Mouse (Mus musculus) embryonic fibroblast, embryonic 13.5 days (primary cell): ENCODE results near the gene Ccdc33. TPM values are rescaled to one million over a fixed set of nuclear protein-coding genes. Genes with fewer than 3 reads are reported as not detected.

Experiments used
- H3K27ac ChIP-seq: 2 replicates; pipeline ENCODE4 v1.5.1; 2012; ENCODE audit warnings: low read length, control low read depth, inconsistent platforms; ENCODE audit not compliant: insufficient read depth
- H3K4me1 ChIP-seq: 2 replicates; pipeline ENCODE4 v1.6.1; 2011; ENCODE audit warnings: low read length; ENCODE audit not compliant: control insufficient read depth, insufficient read depth
- H3K4me3 ChIP-seq: 2 replicates; pipeline ENCODE4 v1.5.1; 2011; ENCODE audit warnings: mild to moderate bottlenecking, control low read depth, low read length; ENCODE audit not compliant: insufficient read depth
- CTCF ChIP-seq: IDR thresholded peaks from 2 replicates; pipeline ENCODE4 v1.5.1; 2011; ENCODE audit warnings: mild to moderate bottlenecking, control low read depth, low read length, moderate library complexity, borderline replicate concordance; ENCODE audit not compliant: insufficient read depth
- POLR2A ChIP-seq: IDR thresholded peaks from 2 replicates; pipeline ENCODE4 v1.6.1; 2011; ENCODE audit warnings: low read depth, mild to moderate bottlenecking, control low read depth, low read length, moderate library complexity
- polyA plus RNA-seq: library from polyadenylated mRNA; stranded (reverse); fragments of >200 nt; gene quantifications from 2 replicates; pipeline ENCODE4 v1.2.4, GENCODE M21; 2011; ENCODE audit warnings: low read depth; ENCODE audit not compliant: missing spikeins, insufficient read length

Gene Ccdc33
- polyA plus RNA-seq, 1 experiment, result not detected

DNA sequence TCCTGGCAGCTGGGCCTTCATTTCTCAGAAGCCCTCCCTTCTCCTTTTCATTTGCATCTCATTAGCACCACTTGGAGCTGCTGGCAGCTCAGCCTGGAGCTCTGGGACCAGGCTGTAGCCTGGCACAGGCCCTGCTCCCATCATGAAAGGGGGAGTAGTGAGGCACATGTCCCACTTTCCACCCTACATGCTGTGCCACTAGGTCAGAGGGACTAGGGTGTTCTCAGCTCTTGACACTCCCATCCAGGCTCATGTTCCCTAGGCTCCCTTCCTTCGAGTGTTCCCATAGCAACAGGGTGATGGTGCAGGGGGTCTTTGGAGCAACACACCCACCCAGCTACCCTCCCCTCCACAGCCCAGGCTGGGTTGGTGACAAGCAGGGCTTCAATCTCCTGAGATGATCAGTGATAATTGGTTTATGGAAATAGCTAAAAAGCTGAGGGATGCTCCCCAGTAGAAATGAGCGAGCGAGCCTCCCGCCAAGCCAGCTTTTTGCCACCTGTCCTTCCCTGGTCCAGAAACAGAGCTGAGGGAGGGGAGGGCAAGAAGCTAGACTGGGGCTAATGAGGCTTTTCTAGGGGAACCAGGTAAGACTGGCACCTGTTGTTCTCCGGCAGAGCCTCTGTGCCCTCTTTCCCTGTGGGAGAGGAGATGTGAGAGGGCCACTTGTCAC, 21.9 kb downstream of the Ccdc33 start:
- no peak overlapping the region for H3K27ac ChIP-seq
- H3K4me1 ChIP-seq, result peaks cover 4% of the 10 kb centered on the region; the same call in 1 of the 2 replicates
- no peak overlapping the region for H3K4me3 ChIP-seq
- TF ChIP-seq CTCF (no peak), POLR2A (no peak)

DNA sequence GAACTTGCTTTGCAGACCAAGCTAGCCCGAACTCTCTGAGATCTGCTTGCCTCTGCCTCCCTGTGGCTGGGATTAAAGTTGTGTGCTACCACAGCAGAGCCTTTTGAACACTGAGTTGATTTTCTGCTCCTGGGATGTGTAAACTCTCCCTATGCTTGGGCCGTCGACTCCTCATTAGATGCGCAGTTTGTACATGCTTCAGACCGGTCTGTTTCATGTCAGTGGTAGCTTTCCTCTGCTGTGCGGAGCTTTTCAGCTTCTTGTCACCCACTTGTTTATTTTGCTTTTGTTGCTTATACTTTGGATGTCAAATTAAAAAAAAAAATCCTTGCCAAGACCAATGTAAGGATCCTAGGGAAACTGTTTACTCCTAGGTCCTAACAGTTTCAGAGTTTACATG, 22.6 kb downstream of the Ccdc33 start:
- Histone ChIP-seq H3K4me1 (peaks cover 4% of the 10 kb centered on the region; the same call in 1 of the 2 replicates), H3K27ac (no peak overlapping the region), H3K4me3 (no peak overlapping the region)
- TF ChIP-seq CTCF (no peak), POLR2A (no peak)

DNA sequence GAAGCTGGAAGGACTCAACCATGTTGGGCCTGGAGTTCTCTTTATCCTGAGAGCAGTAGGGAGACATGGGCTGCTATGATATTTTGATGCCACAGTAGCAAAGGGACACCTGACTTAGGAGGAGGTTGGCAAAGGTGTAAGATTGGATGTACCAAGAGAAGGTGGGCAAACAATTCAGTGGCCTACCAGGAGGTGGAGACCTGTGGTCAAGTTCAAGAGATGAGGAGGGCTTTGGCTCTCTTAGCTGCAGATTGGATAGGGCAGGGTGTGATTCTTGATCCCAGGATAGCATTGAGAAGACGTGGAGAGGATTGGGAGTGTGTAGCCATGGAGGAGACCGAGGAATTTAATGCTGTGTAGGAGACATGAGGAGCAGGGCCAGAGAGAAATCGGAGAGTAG, 24.8 kb downstream of the Ccdc33 start:
- H3K4me1 ChIP-seq, result no peaks in the 10 kb centered on the region
- no peak overlapping the region for H3K27ac ChIP-seq
- TF ChIP-seq CTCF, result no peak
- no peak for TF ChIP-seq POLR2A
- H3K4me3 ChIP-seq, result no peak overlapping the region

DNA sequence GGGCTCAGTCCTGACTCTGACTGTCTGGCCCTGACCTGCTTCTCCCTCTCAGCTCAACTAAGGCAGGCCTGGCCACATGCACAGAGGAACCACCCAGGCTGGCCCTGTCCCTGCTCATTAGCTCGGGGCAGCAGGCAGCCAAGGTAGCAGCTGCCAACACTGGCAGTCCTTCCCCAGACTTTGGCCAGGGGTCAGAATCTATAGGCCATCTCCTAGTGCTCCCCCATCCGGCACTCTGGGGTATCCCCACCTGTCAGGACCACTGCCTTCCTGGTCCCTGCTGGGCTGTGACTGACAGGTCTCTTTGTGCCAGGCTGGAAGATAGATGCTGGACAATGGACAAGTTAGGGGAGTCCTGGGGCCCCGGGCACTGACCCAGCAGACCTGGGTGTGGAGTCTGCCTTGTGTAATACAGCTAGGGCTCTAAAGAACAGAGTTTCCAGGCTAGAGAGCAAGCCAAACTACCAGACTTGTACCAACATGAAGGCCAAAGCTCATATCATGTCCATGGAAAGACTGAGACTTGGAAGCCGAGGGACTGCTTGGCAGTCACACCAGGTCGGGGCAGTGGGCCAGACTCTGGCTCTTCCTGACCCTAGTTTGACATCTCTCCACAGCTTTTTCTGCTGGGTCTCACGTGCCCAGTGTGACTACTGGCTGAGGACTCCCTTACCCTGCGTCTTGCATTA, 25.9 kb downstream of the Ccdc33 start:
- H3K27ac ChIP-seq, result no peak overlapping the region
- TF ChIP-seq CTCF (no peak), POLR2A (no peak)
- H3K4me3 ChIP-seq, result no peak overlapping the region
- no peaks in the 10 kb centered on the region for H3K4me1 ChIP-seq

DNA sequence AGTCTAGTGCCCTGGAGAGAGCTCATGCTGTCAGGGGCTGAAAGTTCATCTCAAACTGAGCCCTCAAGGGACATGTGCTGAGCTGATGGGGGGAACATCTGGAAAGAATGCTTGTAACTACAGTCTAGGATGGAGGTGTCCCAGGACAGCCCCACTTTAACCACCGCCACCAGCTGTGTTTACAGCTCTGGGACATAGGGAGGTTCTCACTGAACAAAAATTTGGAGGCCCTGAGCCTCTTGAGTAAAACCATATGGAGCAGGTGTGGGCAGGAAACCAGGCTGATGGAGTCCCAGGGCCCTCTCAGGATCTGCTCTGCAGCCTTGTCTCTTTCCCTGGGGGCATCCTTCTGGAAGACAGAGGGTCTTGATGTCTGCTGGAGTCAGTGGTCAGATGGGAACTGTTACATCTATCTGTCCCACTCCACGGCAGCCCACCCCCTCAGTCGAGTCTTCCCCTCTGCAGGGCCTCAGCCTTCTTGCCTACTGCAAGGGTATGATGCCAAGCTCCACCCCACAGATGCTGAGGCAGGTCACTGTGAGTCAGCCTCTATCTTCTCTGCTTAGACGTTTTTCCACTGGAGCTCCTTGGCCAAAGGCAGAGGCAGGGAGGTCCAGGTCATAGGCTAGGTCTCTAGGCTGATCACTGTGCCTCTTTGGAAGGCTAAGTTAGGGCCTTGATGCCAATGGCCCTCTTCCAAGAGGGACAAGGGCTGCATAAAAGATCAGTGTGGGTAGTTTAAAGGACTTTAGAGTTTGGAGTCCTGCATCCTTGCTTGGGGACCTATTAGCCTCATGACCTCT, 26.8 kb downstream of the Ccdc33 start:
- Histone ChIP-seq H3K27ac (no peak overlapping the region), H3K4me3 (no peak overlapping the region), H3K4me1 (no peaks in the 10 kb centered on the region)
- TF ChIP-seq POLR2A, result no peak
- TF ChIP-seq CTCF, result no peak

DNA sequence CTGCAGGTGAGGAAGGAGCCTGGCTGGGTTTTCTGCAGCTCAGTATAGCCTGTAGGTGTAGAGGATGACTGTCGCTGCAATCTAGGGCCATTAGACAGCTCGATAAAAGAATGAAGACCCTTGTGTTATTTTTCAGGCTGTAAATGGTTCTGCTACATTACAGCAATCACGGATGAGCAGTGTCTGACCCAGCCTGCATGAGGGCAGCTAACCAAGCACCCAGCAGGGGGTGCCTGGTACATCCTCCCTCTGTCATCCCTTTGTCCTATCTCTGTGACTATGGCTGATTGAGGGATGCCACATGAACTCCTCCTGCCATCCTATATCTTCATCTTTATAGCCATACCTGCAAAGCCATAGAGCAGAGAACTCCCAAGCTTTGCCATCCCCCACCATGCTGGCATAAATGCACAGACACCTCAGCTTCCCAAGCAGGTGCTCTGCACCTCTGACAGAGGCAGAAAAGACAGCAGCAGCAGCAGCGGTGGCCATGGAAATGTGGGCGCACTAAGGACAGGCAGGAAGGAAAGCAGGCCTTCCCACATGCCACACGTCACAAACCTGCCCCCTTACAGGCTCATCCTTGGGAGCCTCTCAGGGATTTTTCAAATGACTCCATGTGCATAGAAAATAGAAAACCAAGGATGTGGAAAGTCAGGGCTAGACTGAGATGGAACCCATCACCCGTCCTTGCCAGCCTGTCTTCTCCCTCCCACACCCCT, 31.2 kb downstream of the Ccdc33 start:
- TF ChIP-seq POLR2A (no peak), CTCF (no peak)
- H3K4me3 ChIP-seq, result no peak overlapping the region
- no peaks in the 10 kb centered on the region for H3K4me1 ChIP-seq
- no peak overlapping the region for H3K27ac ChIP-seq

DNA sequence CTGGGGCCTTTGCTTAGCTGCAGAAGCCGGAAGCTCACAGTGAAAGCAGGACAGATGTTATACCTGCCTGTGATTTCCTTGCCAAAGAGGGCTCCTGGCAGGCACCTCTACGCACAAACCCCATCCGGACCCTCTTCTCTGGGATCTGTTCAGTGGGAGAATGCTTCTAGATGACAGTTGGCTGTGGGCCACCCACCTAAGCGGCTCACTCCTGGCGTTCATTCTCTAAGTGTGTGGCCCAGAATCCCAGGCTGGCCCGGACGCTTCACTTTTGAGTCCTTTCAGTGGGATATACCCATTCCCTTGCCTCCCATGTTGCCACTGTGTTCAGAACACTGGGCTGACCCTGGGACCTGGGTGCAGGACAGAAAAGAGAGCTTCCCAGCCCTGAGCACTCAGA, 31.8 kb downstream of the Ccdc33 start:
- TF ChIP-seq CTCF, result no peak
- no peak for TF ChIP-seq POLR2A
- no peaks in the 10 kb centered on the region for H3K4me1 ChIP-seq
- H3K27ac ChIP-seq, result no peak overlapping the region
- no peak overlapping the region for H3K4me3 ChIP-seq

DNA sequence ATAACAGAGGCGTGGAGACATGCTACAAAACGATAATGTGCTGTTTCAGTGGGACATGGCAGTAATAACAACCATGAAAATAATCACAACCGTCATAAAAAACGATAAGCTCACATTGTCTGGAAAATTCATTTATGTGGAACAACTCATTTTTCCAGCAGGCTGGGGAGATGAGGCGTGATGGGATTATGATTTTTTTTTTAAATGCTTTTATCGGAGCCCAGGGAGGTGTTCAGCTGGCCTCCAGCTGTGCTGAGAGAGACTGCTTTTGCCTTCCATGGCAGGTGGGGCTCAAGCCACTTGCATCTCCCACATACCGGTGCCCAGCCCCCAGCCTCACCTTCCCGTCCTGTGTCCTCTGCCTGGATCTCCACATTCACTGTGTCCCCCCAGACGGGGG, 32.4 kb downstream of the Ccdc33 start:
- TF ChIP-seq CTCF (no peak), POLR2A (no peak)
- Histone ChIP-seq H3K4me3 (no peak overlapping the region), H3K4me1 (no peaks in the 10 kb centered on the region), H3K27ac (no peak overlapping the region)

DNA sequence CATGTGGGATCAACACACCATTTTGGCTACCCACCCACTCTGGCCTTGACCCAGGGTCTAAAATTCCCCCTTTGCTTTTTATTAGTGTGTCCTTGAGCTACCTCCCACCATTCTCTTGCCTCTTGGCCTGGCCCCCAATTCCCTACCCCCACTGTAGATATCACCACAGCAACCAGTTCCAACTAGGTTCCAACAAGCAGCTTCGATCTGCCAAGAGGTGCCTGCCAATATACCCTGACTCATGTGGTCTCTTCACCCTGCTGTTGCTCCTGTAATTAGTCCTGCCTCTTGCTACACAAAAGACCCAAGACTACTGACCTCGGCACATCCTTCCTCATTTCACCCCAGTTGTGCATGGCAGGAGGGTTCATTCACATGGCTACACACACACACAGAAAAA, 33.5 kb downstream of the Ccdc33 start:
- H3K4me3 ChIP-seq, result no peak overlapping the region
- no peak overlapping the region for H3K27ac ChIP-seq
- no peak for TF ChIP-seq POLR2A
- TF ChIP-seq CTCF, result no peak
- H3K4me1 ChIP-seq, result no peaks in the 10 kb centered on the region

DNA sequence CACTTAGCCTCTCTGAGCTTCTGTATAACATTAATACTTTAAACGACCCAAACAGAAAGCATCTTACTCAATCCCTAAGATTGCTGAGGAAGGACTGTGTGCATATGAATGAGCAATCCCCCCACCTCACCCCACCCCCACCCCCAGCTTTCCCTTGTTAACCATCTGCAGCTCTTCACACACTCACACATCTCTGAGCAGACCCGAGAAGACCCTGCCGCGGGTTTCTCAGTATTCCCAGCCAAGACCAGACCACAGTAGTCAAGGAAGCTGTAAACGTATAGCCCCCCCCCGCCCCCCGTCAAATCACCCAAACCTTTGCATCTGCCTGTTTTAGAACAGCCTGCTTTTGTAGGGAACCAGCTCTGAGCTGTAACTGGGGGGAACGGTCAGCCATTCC, 34.0 kb downstream of the Ccdc33 start:
- no peaks in the 10 kb centered on the region for H3K4me1 ChIP-seq
- no peak overlapping the region for H3K4me3 ChIP-seq
- no peak overlapping the region for H3K27ac ChIP-seq
- TF ChIP-seq POLR2A, result no peak
- TF ChIP-seq CTCF, result no peak
